Mouse (Mus musculus): ENCODE measurements around the gene Wdr83.

GRCm38 (mm10) chr8:85091526-85092090 lies 10.5 kb upstream of the Wdr83 start:
- no peak for TF ChIP-seq POLR2A (IDR thresholded peaks at IDR 0.05; ENCODE audit: borderline replicate concordance, extremely low read depth, insufficient read depth, insufficient read length, poor library complexity, severe bottlenecking)
- no peak for TF ChIP-seq CTCF (IDR thresholded peaks at IDR 0.05; ENCODE audit: borderline replicate concordance, extremely low read depth, insufficient read depth, insufficient read length)
